Mouse (Mus musculus): Measurements from ENCODE around the gene Cfap77.

DNA sequence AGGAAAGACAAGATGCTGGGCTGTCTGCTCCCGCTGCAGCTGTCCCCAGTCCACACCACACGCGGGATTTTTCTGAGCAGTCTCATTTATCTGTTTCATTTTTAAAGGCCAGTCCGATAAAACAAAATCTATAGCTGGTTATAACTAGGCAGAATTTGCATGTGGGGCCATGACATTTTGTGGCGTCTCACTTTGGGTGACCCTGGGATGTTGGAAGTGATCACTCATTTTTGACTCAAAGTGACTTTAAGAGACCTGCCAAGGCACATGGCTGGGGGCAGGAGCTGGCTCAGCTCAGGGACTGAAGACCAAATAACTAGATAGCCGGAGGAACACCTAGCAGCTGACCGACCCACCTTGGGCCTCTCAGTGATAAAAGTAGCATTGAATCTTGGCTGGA, 31.9 kb downstream of the Cfap77 start:
- TF ChIP-seq USF1 (IDR thresholded peaks at IDR 0.05; ENCODE audit: low read depth): no peak
- TF ChIP-seq TCF12 (IDR thresholded peaks at IDR 0.05; ENCODE audit: insufficient read depth, poor library complexity, severe bottlenecking): no peak
- no peak for TF ChIP-seq POLR2A (IDR thresholded peaks at IDR 0.05; ENCODE audit: insufficient read length, low read depth)
- no peak for TF ChIP-seq POLR2AphosphoS2 (IDR thresholded peaks at IDR 0.05; ENCODE audit: insufficient read length, low read depth)
- TF ChIP-seq MYOD1 (IDR thresholded peaks at IDR 0.05; ENCODE audit: control insufficient read depth in 1 of 3, insufficient read length in 2 of 3, low read depth in 2 of 3): no peak
- no peak for TF ChIP-seq CEBPB (IDR thresholded peaks at IDR 0.05; ENCODE audit: insufficient read depth, poor library complexity, severe bottlenecking)
- no peak for TF ChIP-seq MAX (IDR thresholded peaks at IDR 0.05; ENCODE audit: low read depth)
- no peak for TF ChIP-seq SRF (IDR thresholded peaks at IDR 0.05; ENCODE audit: control insufficient read depth, insufficient read length, low read depth)
- TF ChIP-seq MYOG (IDR thresholded peaks at IDR 0.05; ENCODE audit: control insufficient read depth in 1 of 3, insufficient read depth in 1 of 3, insufficient read length in 2 of 3, low read depth in 2 of 3): no peak
- no peak for TF ChIP-seq E2F4 (IDR thresholded peaks at IDR 0.05; ENCODE audit: insufficient read depth)
- TF ChIP-seq TCF3 (IDR thresholded peaks at IDR 0.05; ENCODE audit: insufficient read length, low read depth): no peak
- TF ChIP-seq REST (IDR thresholded peaks at IDR 0.05; ENCODE audit: insufficient read depth, insufficient read length): no peak
